Mouse (Mus musculus) kidney, adult 2 months (tissue): ENCODE results near the gene Lats2.

ENCODE experiments used
- CTCF ChIP-seq: fragments of 200-500 bp; conservative IDR thresholded peaks from 2 replicates; pipeline ENCODE4 v1.5.1; 2011; ENCODE audit warnings: low read depth, mild to moderate bottlenecking, control low read depth, low read length, moderate library complexity, mixed read lengths; ENCODE audit not compliant: insufficient read depth, insufficient read length
- POLR2A ChIP-seq: fragments of 200-500 bp; IDR thresholded peaks from one replicate; pipeline ENCODE4 v1.6.1; 2011; ENCODE audit warnings: low read depth, low read length, control low read depth

GRCm38 (mm10) chr14:57684579-57684978, 73.6 kb downstream of the Lats2 start:
- no peak for TF ChIP-seq POLR2A
- TF ChIP-seq CTCF: peak; percentile 72
